Mouse (Mus musculus) erythroblast, embryonic 14.5 days (primary cell): ENCODE measurements around the gene Gm45213. TPM values are rescaled to one million over a fixed set of nuclear protein-coding genes. Genes with fewer than 3 reads are reported as not detected.

Experiments
- H3K27me3 ChIP-seq: 2 replicates; pipeline ENCODE4 v1.6.1; 2012; ENCODE audit warnings: inconsistent platforms; ENCODE audit not compliant: control insufficient read depth
- H3K36me3 ChIP-seq: 2 replicates; pipeline ENCODE4 v1.6.1; 2012; ENCODE audit warnings: mild to moderate bottlenecking, inconsistent platforms; ENCODE audit not compliant: control insufficient read depth
- H3K4me1 ChIP-seq: 2 replicates; pipeline ENCODE4 v1.6.1; 2012; ENCODE audit warnings: inconsistent platforms; ENCODE audit not compliant: control insufficient read depth
- H3K4me3 ChIP-seq: replicated peaks from 2 replicates; pipeline ENCODE3; 2012; ENCODE audit warnings: moderate library complexity, mild to moderate bottlenecking, inconsistent platforms
- H3K9me3 ChIP-seq: 2 replicates; pipeline ENCODE4 v1.6.1; 2012; ENCODE audit warnings: low read length, inconsistent platforms, mixed read lengths; ENCODE audit not compliant: control insufficient read depth
- GATA1 ChIP-seq: IDR thresholded peaks from 2 replicates; pipeline ENCODE4 v1.6.1; 2012; ENCODE audit warnings: low read length, inconsistent platforms, mixed read lengths
- TAL1 ChIP-seq: IDR thresholded peaks from 3 replicates; pipeline ENCODE4 v1.6.1; 2012; ENCODE audit warnings: low read length, inconsistent platforms, mixed read lengths
- polyA plus RNA-seq: library from polyadenylated mRNA; stranded (reverse); fragments of >175 nt; gene quantifications from 2 replicates; pipeline ENCODE4 v1.2.3, GENCODE M21; 2012

Gene Gm45213
- not detected in 2 replicates for polyA plus RNA-seq

GRCm38 (mm10) chr7:66043552-66044459, at the start of gene Gm45213:
Gene Gm45213 (plus strand): TSS chr7:66043602.
- TF ChIP-seq TAL1 (no peak), GATA1 (no peak)
- H3K4me3 ChIP-seq = no peak within 1 kb of the TSS
- H3K36me3 ChIP-seq = no peaks in the 10 kb centered on the region
- peaks cover 1% of the 10 kb centered on the region; the same call in 1 of the 2 replicates for H3K4me1 ChIP-seq
- H3K9me3 ChIP-seq = no peaks in the 10 kb centered on the region
- no peaks in the 10 kb centered on the region for H3K27me3 ChIP-seq

- TF ChIP-seq TAL1 (no peak), GATA1 (no peak)
- H3K4me3 ChIP-seq = no peak overlapping the region
- H3K36me3 ChIP-seq = no peaks in the 10 kb centered on the region
- H3K4me1 ChIP-seq = no peaks in the 10 kb centered on the region
- 0 out of 2 replicates have a peak, but pooled peaks cover 2% of the 10 kb centered on the region for H3K9me3 ChIP-seq
- no peaks in the 10 kb centered on the region for H3K27me3 ChIP-seq
These were observed 42.2 kb upstream of the Gm45213 start for GRCm38 (mm10) chr7:66001035-66001754.

- TF ChIP-seq GATA1 = no peak
- TF ChIP-seq TAL1 = no peak
- H3K4me3 ChIP-seq = no peak overlapping the region
- no peaks in the 10 kb centered on the region for H3K4me1 ChIP-seq
- no peaks in the 10 kb centered on the region for H3K27me3 ChIP-seq
- H3K9me3 ChIP-seq = 0 out of 2 replicates have a peak, but pooled peaks cover 2% of the 10 kb centered on the region
- no peaks in the 10 kb centered on the region for H3K36me3 ChIP-seq
These were observed 41.6 kb upstream of the Gm45213 start for GRCm38 (mm10) chr7:66001797-66002196.

- Histone ChIP-seq H3K4me3 (no peak overlapping the region), H3K27me3 (no peaks in the 10 kb centered on the region), H3K4me1 (no peaks in the 10 kb centered on the region), H3K9me3 (0 out of 2 replicates have a peak, but pooled peaks cover 2% of the 10 kb centered on the region), H3K36me3 (no peaks in the 10 kb centered on the region)
- no peak for TF ChIP-seq TAL1
- no peak for TF ChIP-seq GATA1
These were observed 40.0 kb upstream of the Gm45213 start for GRCm38 (mm10) chr7:66003447-66003846.

- H3K4me3 ChIP-seq = no peak overlapping the region
- no peaks in the 10 kb centered on the region for H3K27me3 ChIP-seq
- H3K36me3 ChIP-seq = no peaks in the 10 kb centered on the region
- 0 out of 2 replicates have a peak, but pooled peaks cover 2% of the 10 kb centered on the region for H3K9me3 ChIP-seq
- TF ChIP-seq GATA1 = no peak
- TF ChIP-seq TAL1 = no peak
- no peaks in the 10 kb centered on the region for H3K4me1 ChIP-seq
These were observed 39.4 kb upstream of the Gm45213 start for GRCm38 (mm10) chr7:66003865-66004638.

- Histone ChIP-seq H3K36me3 (no peaks in the 10 kb centered on the region), H3K27me3 (no peaks in the 10 kb centered on the region), H3K4me3 (no peak overlapping the region), H3K9me3 (no peaks in the 10 kb centered on the region), H3K4me1 (no peaks in the 10 kb centered on the region)
- TF ChIP-seq GATA1 = no peak
- no peak for TF ChIP-seq TAL1
These were observed 38.3 kb upstream of the Gm45213 start for GRCm38 (mm10) chr7:66005066-66005465.

GRCm38 (mm10) chr7:66008161-66008891, 35.1 kb upstream of the Gm45213 start:
- TF ChIP-seq GATA1 (no peak), TAL1 (no peak)

GRCm38 (mm10) chr7:66008892-66009273, 34.5 kb upstream of the Gm45213 start:
- no peaks in the 10 kb centered on the region for H3K36me3 ChIP-seq
- no peak overlapping the region for H3K4me3 ChIP-seq
- no peaks in the 10 kb centered on the region for H3K27me3 ChIP-seq
- H3K9me3 ChIP-seq = no peaks in the 10 kb centered on the region
- H3K4me1 ChIP-seq = no peaks in the 10 kb centered on the region
- TF ChIP-seq TAL1 = no peak
- TF ChIP-seq GATA1 = no peak

More at GRCm38 (mm10) chr7:66008161-66008891, 35.1 kb upstream of the Gm45213 start:
- Histone ChIP-seq H3K27me3 (no peaks in the 10 kb centered on the region), H3K9me3 (no peaks in the 10 kb centered on the region), H3K36me3 (no peaks in the 10 kb centered on the region), H3K4me1 (no peaks in the 10 kb centered on the region), H3K4me3 (no peak overlapping the region)
